Mouse (Mus musculus) liver, adult 2 months (tissue): Measurements from ENCODE around the gene Sh2d1b1.

Source experiments
- CTCF ChIP-seq: fragments of 200-500 bp; IDR thresholded peaks from 2 replicates; pipeline ENCODE4 v1.5.1; 2011; ENCODE audit warnings: low read depth, low read length, control low read depth
- POLR2A ChIP-seq: fragments of 200-500 bp; IDR thresholded peaks from 2 replicates; pipeline ENCODE4 v1.6.1; 2011; ENCODE audit warnings: low read length, control low read depth; ENCODE audit not compliant: insufficient read depth; ENCODE audit errors: extremely low read depth

- TF ChIP-seq CTCF: no peak
- TF ChIP-seq POLR2A: no peak
Observed at GRCm38 (mm10) chr1:170270696-170271095, 6.4 kb upstream of the Sh2d1b1 start.
